ENCODE assay signal across 13 mouse cellular contexts in the genomic region with DNA sequence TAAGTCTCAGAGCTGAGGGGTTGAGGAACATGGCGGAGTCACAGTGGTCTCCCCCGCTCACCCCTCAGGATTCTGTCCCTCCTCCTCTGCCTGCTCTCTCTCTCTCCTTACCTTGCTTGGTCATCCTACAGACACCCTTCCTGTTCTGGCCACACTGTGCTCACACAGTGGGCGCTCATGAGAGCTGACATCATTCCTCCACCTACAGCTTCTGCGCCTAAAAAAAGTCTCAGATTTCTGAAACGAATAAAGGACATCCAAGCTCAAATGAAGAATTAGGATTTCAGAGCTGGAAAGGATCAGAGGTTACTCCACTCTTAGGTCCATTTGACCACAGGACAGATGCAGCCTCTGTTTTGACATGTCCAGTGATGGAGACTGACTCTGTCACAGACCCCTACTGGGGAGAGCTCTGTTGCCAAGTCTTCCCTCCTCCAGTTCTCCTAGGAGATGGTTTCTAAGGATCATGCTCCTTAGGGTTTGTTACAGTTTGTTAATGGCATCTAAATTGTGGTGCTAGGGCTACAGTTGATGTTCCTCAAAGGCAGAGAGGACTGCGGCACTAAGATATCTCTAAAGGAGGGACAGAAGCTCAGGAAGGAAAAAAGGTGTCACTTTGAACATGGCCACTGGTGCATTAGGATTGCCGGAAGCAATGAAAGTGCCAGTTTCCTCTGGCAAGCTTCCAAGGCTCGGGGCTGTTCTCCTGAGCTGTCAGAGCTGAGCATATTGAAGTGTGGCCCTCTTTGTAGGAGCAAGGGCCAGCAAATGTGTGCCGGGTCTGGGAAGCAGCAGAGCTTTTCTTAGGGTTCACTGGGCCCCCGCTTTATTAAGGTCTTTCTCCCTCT. TPM values are rescaled to one million over a fixed set of nuclear protein-coding genes. Genes with fewer than 3 reads are reported as not detected.
DNase-seq lines count a peak whose midpoint lies in the region; ATAC-seq lines count a peak whose summit lies in the region.
"Had no signal": no experiment of that assay in that cellular context is flagged by ENCODE, and none has a peak within 500 bp of the region (broad histone marks: within the 10 kb centered on the region; RNA-seq: fewer than 3 reads in every experiment).

No protein-coding gene starts in this region.

- peaks cover 17% of the 10 kb centered on the region for H3K4me1 ChIP-seq in hindbrain, embryonic 14.5 days (replicated peaks; ENCODE audit: control insufficient read depth, insufficient read depth, low read length)
- peaks cover 23% of the 10 kb centered on the region for H3K4me1 ChIP-seq in hindbrain, embryonic 10.5 days (replicated peaks)

- no peak overlapping the region for H3K9ac ChIP-seq in hindbrain, embryonic 14.5 days
- H3K9ac ChIP-seq: forebrain, embryonic 15.5 days; liver, embryonic 13.5 days had no signal

- intact Hi-C loops in left cerebral cortex, postnatal 4 days (cut with DNase I) = no loop called here

- H3K4me2 ChIP-seq in hindbrain, embryonic 14.5 days (replicated peaks) = no peak overlapping the region
- H3K4me2 ChIP-seq: forebrain, embryonic 15.5 days; midbrain, embryonic 11.5 days had no signal

- H3K27me3 ChIP-seq in hindbrain, embryonic 14.5 days (ENCODE audit: control insufficient read depth, insufficient read depth, low read length) = peaks cover 11% of the 10 kb centered on the region
- H3K27me3 ChIP-seq in hindbrain, embryonic 10.5 days (ENCODE audit: insufficient read depth, poor library complexity, severe bottlenecking) = peaks cover 49% of the 10 kb centered on the region

- ATAC-seq in hindbrain, embryonic 14.5 days (ENCODE audit: low FRiP score) = peak; percentile 32; the same call in 1 of the 2 replicates
- no peak for ATAC-seq in CD4-positive, CD25-positive, alpha-beta regulatory T cell, adult 4 months

- peak; percentile 36 for DNase-seq in hindbrain, embryonic 14.5 days (ENCODE audit: low spot score)
- DNase-seq in hindbrain, embryonic 10.5 days (ENCODE audit: low spot score) = no peak
- DNase-seq in right cerebral cortex, adult 2 months (ENCODE audit: low spot score in 2 of 2) = peak; percentile 41 to 49
- no peak for DNase-seq in right cerebral cortex, postnatal 14 days
- peak; percentile 48 for DNase-seq in cerebellum, adult 9-10 months
- DNase-seq in left cerebral cortex, postnatal 4 days = peak; percentile 66
- no peak for DNase-seq in layer of hippocampus, postnatal 25 days (ENCODE audit: extremely low spot score in 1 of 2, low spot score in 1 of 2)
- DNase-seq: embryo, embryonic 11 days; liver, embryonic 13.5 days had no signal

- no peaks in the 10 kb centered on the region for H3K9me3 ChIP-seq in hindbrain, embryonic 14.5 days (ENCODE audit: control insufficient read depth, low read length)
- H3K9me3 ChIP-seq in hindbrain, embryonic 10.5 days = no peaks in the 10 kb centered on the region
- H3K9me3 ChIP-seq: forebrain, embryonic 15.5 days; liver, embryonic 13.5 days had no signal

- 84% methylated on average over 10 of the region's 10 CpGs for WGBS in hindbrain, embryonic 14.5 days
- WGBS in hindbrain, embryonic 10.5 days = 90% methylated on average over 10 of the region's 10 CpGs

- no peak overlapping the region for H3K27ac ChIP-seq in hindbrain, embryonic 14.5 days
- no peak overlapping the region for H3K27ac ChIP-seq in hindbrain, embryonic 10.5 days
- H3K27ac ChIP-seq: forebrain, embryonic 15.5 days; layer of hippocampus, adult 2 months; liver, embryonic 13.5 days had no signal

- no peak overlapping the region for H3K4me3 ChIP-seq in hindbrain, embryonic 14.5 days (replicated peaks; ENCODE audit: low read length)
- no peak overlapping the region for H3K4me3 ChIP-seq in hindbrain, embryonic 10.5 days
- H3K4me3 ChIP-seq: forebrain, embryonic 15.5 days; layer of hippocampus, adult 2 months; liver, embryonic 13.5 days had no signal

- peaks cover 46% of the 10 kb centered on the region for H3K36me3 ChIP-seq in hindbrain, embryonic 14.5 days (replicated peaks; ENCODE audit: control insufficient read depth, insufficient read depth)
- H3K36me3 ChIP-seq in hindbrain, embryonic 10.5 days = no peaks in the 10 kb centered on the region
- H3K36me3 ChIP-seq: liver, embryonic 13.5 days had no signal

RNA-seq across cellular contexts. Expression of gene Ankrd26, which starts 33.0 kb away (rescaled TPM):
- polyA plus RNA-seq in hindbrain, embryonic 14.5 days (2014; fragmentation: Nextera tagmentation; extraction: Ambion mirVana) = 15.0 and 17.4 TPM in 2 replicates
- polyA plus RNA-seq in hindbrain, embryonic 10.5 days (2016; fragmentation: Nextera tagmentation; extraction: Ambion mirVana) = 13.0 and 17.4 TPM in 2 replicates
- total RNA-seq in left cerebral cortex, postnatal 4 days (2021) = 10 to 100 TPM; 11.9 to 12.5 TPM
- total RNA-seq in layer of hippocampus, postnatal 25 days (2021) = 1 to 10 TPM; 8.2 to 8.5 TPM
- 10 to 100 TPM; 11.1 to 11.4 TPM for polyA plus RNA-seq in CD4-positive, CD25-positive, alpha-beta regulatory T cell, adult 4 months (2017; shearing (Covaris generic))

Comparison
In these comparisons a context has a peak if more than half of its experiments do, and no peak if none do; other contexts are left out.
1. DNase-seq: peak in hindbrain, embryonic 14.5 days (single experiment), right cerebral cortex, adult 2 months (2 of 2), cerebellum, adult 9-10 months (single experiment) and left cerebral cortex, postnatal 4 days (single experiment); none in hindbrain, embryonic 10.5 days (single experiment), right cerebral cortex, postnatal 14 days (single experiment) and layer of hippocampus, postnatal 25 days (0 of 2).